18 mouse cellular contexts compared by ENCODE assay signal in the genomic region with DNA sequence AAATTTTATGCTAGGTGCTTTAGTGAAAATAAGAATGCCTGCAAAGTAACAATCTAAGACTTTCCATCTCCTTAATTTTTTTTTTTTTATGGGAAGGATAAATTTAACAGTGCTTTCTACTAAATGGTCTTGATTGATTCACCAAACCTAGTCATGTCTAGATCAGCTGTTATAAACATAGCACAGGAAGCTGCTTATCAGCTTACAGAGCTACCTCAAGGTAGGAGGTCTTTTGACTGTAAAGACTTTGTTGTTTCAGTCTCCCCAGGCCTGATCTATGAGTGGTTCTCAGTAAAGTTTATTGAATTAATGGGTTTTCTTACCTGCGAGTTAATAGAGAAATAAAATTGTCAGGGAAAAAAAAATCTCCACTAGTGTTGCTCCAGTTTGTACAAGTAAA.
"Had no signal": no experiment of that assay in that cellular context is flagged by ENCODE, and none has a peak within 500 bp of the region (broad histone marks: within the 10 kb centered on the region; RNA-seq: fewer than 3 reads in every experiment).

No protein-coding gene starts in this region.

- H3K4me1 ChIP-seq: kidney, embryonic 15.5 days; limb, embryonic 12.5 days; limb, embryonic 15.5 days; neural tube, embryonic 13.5 days had no signal

- ATAC-seq: intestine, embryonic 16.5 days; liver, postnatal 0 days; lung, postnatal 0 days had no signal

- H3K9me3 ChIP-seq: kidney, embryonic 15.5 days; limb, embryonic 12.5 days; limb, embryonic 15.5 days; megakaryocyte, embryonic 14.5 days; neural tube, embryonic 13.5 days had no signal

- H3K4me2 ChIP-seq: kidney, embryonic 15.5 days; limb, embryonic 12.5 days; limb, embryonic 15.5 days; liver, embryonic 11.5 days; lung, embryonic 14.5 days; midbrain, embryonic 11.5 days; neural tube, embryonic 13.5 days had no signal

- H3K27me3 ChIP-seq: kidney, embryonic 15.5 days; limb, embryonic 12.5 days; limb, embryonic 15.5 days; megakaryocyte, embryonic 14.5 days; neural tube, embryonic 13.5 days had no signal

- DNase-seq: kidney, adult 18-20 months; left cerebral cortex, postnatal 4 days; liver, postnatal 0 days; right cerebral cortex, postnatal 25 days; spleen, adult 18-20 months; thymus, adult 18-20 months had no signal

- H3K27ac ChIP-seq: kidney, embryonic 15.5 days; limb, embryonic 12.5 days; limb, embryonic 15.5 days; liver, embryonic 14.5 days; macrophage; neural tube, embryonic 13.5 days had no signal

- H3K4me3 ChIP-seq: kidney, embryonic 15.5 days; limb, embryonic 12.5 days; limb, embryonic 15.5 days; megakaryocyte, embryonic 14.5 days; neural tube, embryonic 13.5 days had no signal

- H3K9ac ChIP-seq: kidney, embryonic 15.5 days; limb, embryonic 12.5 days; limb, embryonic 15.5 days; liver, embryonic 14.5 days; liver, postnatal 0 days; lung, embryonic 14.5 days; neural tube, embryonic 13.5 days had no signal
